Mouse (Mus musculus): Measurements from ENCODE around the gene Fnip2. TPM values are rescaled to one million over a fixed set of nuclear protein-coding genes. Genes with fewer than 3 reads are reported as not detected.

The Fnip2 gene
- 5.8 TPM in 2 replicates for polyA plus RNA-seq (2012; rRNA removed)

DNA sequence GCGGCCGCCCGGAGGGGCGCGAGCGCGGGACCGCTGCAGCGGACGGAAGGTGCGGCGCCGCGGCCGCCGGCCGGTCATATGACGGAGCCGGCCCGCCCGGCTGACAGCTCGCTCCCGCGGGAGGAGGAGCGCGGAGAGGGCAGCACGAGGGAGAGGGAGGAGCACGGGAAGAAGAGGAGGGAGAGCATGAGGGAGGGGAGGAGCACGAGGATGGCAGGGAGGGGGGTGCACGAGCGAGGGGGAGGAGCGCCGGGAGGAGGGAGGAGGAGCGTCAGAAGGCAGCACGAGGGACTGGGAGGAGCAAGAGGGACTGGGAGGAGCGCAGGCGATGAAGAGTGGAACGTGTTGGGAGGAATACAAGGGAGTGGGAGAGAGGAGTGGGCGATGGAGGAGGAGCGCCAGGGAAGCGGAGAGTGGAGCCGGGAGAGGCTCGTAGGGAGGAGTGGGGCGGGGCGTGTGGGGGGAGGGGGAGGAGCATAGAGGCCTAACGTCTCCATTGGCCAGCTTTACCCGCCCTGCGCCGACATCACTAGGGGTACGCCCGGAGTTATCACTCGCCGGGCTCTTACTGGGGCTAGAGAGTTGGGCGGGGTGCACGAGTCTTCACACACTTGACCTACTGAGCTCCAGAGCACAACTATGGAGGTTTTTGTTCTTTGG, at the start of gene Fnip2:
Gene Fnip2, minus strand, starts transcription at position 94 of the 660 bp plus-strand sequence.

DNA sequence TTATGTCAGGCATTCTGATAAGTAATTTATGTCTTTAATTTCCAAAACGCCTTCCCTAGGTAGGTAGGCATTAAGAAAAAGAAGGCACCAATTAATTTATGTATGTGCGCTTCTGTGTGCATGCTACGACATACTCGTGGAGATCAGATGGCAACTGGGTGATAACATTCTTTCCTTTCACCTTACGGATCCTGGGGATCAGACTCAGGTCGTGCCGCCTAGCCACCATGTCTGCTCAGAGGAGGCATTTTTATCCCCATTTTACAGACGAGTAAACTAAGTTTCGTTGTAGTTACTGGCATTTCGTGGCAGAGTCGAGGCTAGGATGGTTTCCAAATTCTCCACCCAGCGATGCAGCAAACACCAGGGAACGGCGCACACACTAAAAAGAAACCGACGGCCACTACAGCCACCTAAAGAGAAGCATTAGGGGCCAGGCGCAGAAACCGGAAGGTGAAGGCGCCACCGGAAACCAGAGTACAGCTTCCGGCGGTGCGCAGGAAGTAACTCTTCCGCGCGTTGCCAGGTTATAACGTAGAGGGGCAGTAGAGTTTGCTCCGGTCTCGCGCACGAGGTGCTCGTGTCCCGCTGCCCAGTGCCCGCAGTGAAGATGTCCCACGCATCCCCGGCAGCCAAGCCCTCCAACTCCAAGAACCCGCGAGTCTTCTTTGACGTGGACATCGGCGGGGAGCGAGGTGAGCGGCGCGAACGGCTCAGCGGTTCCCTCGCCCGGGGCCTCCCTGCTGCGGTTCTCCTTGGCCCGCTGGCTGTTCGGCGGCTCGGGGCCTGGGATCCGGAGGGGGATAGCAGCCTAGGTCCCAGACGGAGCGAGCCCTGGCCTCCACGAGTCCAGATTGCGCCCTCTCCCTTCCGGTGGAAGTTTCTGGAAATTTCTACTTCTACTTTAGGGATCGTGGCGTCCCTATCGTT, 23.5 kb upstream of the Fnip2 start, which contains the start of gene Ppid:
Gene Ppid, plus strand, starts transcription at position 480 of the 930 bp plus-strand sequence.

Other genes with a start within 250 kb of the Fnip2 start
- gene Gm17359, start 231.1 kb downstream of the Fnip2 start, polyA plus RNA-seq (2012; rRNA removed), result not detected in 2 replicates
- gene Ppid, start 23.5 kb upstream of the Fnip2 start, polyA plus RNA-seq (2012; rRNA removed), result 3.8 and 4.2 TPM in 2 replicates
- 0.90 and 1.0 TPM in 2 replicates for gene 4930579G24Rik, start 61.3 kb upstream of the Fnip2 start, polyA plus RNA-seq (2012; rRNA removed)
- gene Etfdh, start 61.7 kb upstream of the Fnip2 start, polyA plus RNA-seq (2012; rRNA removed), result 137 and 219 TPM in 2 replicates
- gene Rxfp1, start 170.1 kb upstream of the Fnip2 start, polyA plus RNA-seq (2012; rRNA removed), result not detected in 2 replicates